Mouse (Mus musculus): ENCODE results near the gene Hbp1. TPM values are rescaled to one million over a fixed set of nuclear protein-coding genes. Genes with fewer than 3 reads are reported as not detected.

Hbp1 gene
- polyA plus RNA-seq, 1 experiment = 9.6 TPM

DNA sequence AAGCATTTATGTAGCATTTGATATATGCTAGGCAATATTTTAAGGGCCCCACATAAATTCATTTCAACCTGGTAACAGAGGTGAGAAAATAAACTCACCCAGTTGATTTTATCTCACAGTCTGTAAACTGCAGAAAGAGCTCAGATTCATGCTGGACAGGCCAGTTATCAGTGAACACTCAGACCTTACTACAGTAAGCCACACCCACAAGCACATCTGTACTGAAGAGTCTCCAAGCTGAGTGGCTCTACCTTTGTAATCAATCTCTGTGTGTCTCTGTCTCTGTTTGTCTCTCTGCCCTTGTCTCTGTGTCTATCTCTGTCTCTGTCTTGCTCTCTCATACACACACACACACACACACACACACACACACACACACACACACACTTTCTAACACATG, 39.4 kb upstream of the Hbp1 start:
- no peak overlapping the region for H3ac ChIP-seq (ENCODE audit: control insufficient read depth, insufficient read length, low read depth)
- TF ChIP-seq USF1 (IDR thresholded peaks at IDR 0.05; ENCODE audit: low read depth) (no peak), CTCF (IDR thresholded peaks at IDR 0.05; ENCODE audit: control insufficient read depth, insufficient read depth, insufficient read length) (no peak), FOSL1 (IDR thresholded peaks at IDR 0.05; ENCODE audit: insufficient read depth, low read length, poor library complexity, severe bottlenecking) (no peak), MAX (IDR thresholded peaks at IDR 0.05) (no peak), CEBPB (IDR thresholded peaks at IDR 0.05; ENCODE audit: low read depth) (no peak), MYOG (IDR thresholded peaks at IDR 0.05; ENCODE audit: control insufficient read depth, extremely low read depth, insufficient read length) (no peak), MYOD1 (IDR thresholded peaks at IDR 0.05; ENCODE audit: control insufficient read depth, insufficient read length, low read depth) (no peak)
- H3K4me3 ChIP-seq (ENCODE audit: insufficient read depth, poor library complexity, severe bottlenecking) = no peak overlapping the region
- peaks cover 6% of the 10 kb centered on the region for H3K79me3 ChIP-seq (ENCODE audit: low read depth)
- H3K36me3 ChIP-seq (ENCODE audit: control insufficient read depth, insufficient read depth) = peaks cover 32% of the 10 kb centered on the region
- no peaks in the 10 kb centered on the region for H3K27me3 ChIP-seq (ENCODE audit: control insufficient read depth, insufficient read depth, insufficient read length)
- H3K79me2 ChIP-seq (ENCODE audit: control insufficient read depth, insufficient read depth) = peaks cover 13% of the 10 kb centered on the region

DNA sequence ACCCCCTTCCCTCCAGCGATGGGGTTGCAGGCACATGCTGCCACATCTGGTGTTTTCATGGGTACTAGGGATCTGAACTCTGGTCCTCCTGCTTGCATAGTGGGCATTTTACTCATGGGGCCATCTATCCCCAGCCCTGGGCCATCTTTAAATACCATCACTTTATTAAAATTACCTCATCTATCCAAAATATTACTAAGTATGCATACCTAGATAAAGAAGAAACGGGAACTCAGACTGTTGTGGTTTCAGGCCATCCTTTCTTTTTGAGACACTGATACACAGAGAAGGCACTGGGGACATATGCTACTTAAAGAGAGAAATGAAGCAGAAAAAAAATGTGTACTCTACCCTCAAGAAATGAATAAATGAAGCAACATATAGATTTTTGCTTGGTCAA, 36.1 kb upstream of the Hbp1 start:
- no peak for TF ChIP-seq CEBPB (IDR thresholded peaks at IDR 0.05; ENCODE audit: low read depth)
- TF ChIP-seq FOSL1 (IDR thresholded peaks at IDR 0.05; ENCODE audit: insufficient read depth, low read length, poor library complexity, severe bottlenecking) = no peak
- TF ChIP-seq MYOD1 (IDR thresholded peaks at IDR 0.05; ENCODE audit: control insufficient read depth, insufficient read length, low read depth) = no peak
- no peak for TF ChIP-seq MAX (IDR thresholded peaks at IDR 0.05)
- no peak for TF ChIP-seq CTCF (IDR thresholded peaks at IDR 0.05; ENCODE audit: control insufficient read depth, insufficient read depth, insufficient read length)
- no peak for TF ChIP-seq USF1 (IDR thresholded peaks at IDR 0.05; ENCODE audit: low read depth)
- TF ChIP-seq MYOG (IDR thresholded peaks at IDR 0.05; ENCODE audit: control insufficient read depth, extremely low read depth, insufficient read length) = no peak
- no peaks in the 10 kb centered on the region for H3K27me3 ChIP-seq (ENCODE audit: control insufficient read depth, insufficient read depth, insufficient read length)
- H3K4me3 ChIP-seq (ENCODE audit: insufficient read depth, poor library complexity, severe bottlenecking) = no peak overlapping the region
- H3K36me3 ChIP-seq (ENCODE audit: control insufficient read depth, insufficient read depth) = peaks cover 35% of the 10 kb centered on the region
- no peaks in the 10 kb centered on the region for H3K79me2 ChIP-seq (ENCODE audit: control insufficient read depth, insufficient read depth)
- no peak overlapping the region for H3ac ChIP-seq (ENCODE audit: control insufficient read depth, insufficient read length, low read depth)
- peaks cover 1% of the 10 kb centered on the region for H3K79me3 ChIP-seq (ENCODE audit: low read depth)

DNA sequence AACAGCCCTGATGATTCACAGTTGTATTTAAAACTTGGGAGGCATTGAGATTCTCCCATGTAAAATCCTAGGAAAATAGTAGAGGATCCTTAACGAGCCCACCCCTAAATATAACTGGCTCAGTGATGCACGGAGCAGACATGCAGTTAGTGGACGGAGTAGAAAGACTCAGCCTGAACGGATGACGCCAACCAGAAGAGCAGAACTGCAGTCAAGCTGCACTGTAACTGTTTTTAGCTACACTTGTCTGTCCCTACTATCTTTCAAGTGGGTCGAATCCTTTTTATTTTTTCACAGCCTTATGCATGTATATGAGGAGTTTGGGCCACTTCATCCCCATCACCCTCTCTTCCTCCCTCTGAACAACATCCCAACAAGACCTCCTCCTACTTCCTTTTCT, 35.4 kb upstream of the Hbp1 start:
- H3K27me3 ChIP-seq (ENCODE audit: control insufficient read depth, insufficient read depth, insufficient read length) = no peaks in the 10 kb centered on the region
- H3K79me3 ChIP-seq (ENCODE audit: low read depth) = no peaks in the 10 kb centered on the region
- H3K4me3 ChIP-seq (ENCODE audit: insufficient read depth, poor library complexity, severe bottlenecking) = no peak overlapping the region
- H3K36me3 ChIP-seq (ENCODE audit: control insufficient read depth, insufficient read depth) = peaks cover 30% of the 10 kb centered on the region
- no peak overlapping the region for H3ac ChIP-seq (ENCODE audit: control insufficient read depth, insufficient read length, low read depth)
- TF ChIP-seq MAX (IDR thresholded peaks at IDR 0.05) (no peak), USF1 (IDR thresholded peaks at IDR 0.05; ENCODE audit: low read depth) (no peak)
- H3K79me2 ChIP-seq (ENCODE audit: control insufficient read depth, insufficient read depth) = no peaks in the 10 kb centered on the region

GRCm38 (mm10) chr12:31984664-31985063, 34.3 kb upstream of the Hbp1 start:
- H3K79me2 ChIP-seq (ENCODE audit: control insufficient read depth, insufficient read depth) = no peaks in the 10 kb centered on the region
- no peak for TF ChIP-seq MYOG (IDR thresholded peaks at IDR 0.05; ENCODE audit: control insufficient read depth, extremely low read depth, insufficient read length)
- TF ChIP-seq MAX (IDR thresholded peaks at IDR 0.05) = no peak
- TF ChIP-seq MYOD1 (IDR thresholded peaks at IDR 0.05; ENCODE audit: control insufficient read depth, insufficient read length, low read depth) = no peak
- TF ChIP-seq CTCF (IDR thresholded peaks at IDR 0.05; ENCODE audit: control insufficient read depth, insufficient read depth, insufficient read length) = no peak
- TF ChIP-seq USF1 (IDR thresholded peaks at IDR 0.05; ENCODE audit: low read depth) = no peak
- TF ChIP-seq CEBPB (IDR thresholded peaks at IDR 0.05; ENCODE audit: low read depth) = no peak
- H3K27me3 ChIP-seq (ENCODE audit: control insufficient read depth, insufficient read depth, insufficient read length) = no peaks in the 10 kb centered on the region
- no peak overlapping the region for H3K4me3 ChIP-seq (ENCODE audit: insufficient read depth, poor library complexity, severe bottlenecking)
- no peaks in the 10 kb centered on the region for H3K79me3 ChIP-seq (ENCODE audit: low read depth)
- H3ac ChIP-seq (ENCODE audit: control insufficient read depth, insufficient read length, low read depth) = no peak overlapping the region
- H3K36me3 ChIP-seq (ENCODE audit: control insufficient read depth, insufficient read depth) = peaks cover 30% of the 10 kb centered on the region

DNA sequence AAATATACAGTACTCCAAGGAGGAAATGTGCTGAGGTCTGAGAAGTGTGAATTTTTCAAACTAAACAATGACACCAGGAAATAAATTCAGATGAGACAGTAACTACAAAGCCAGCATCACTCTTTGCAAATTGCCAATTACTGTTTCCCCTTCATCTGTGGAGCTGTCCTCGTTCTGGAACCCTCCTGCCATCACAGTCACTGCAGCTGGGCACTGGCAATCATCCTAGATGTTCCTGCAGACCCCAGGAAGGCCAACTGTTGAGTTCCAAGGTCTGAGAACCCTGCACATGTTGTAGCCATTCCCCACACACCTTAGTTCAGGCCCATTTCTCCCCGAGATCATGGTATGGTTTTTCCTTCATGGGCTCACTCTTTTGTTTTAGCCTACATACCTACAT, 33.9 kb upstream of the Hbp1 start:
- no peak overlapping the region for H3K4me3 ChIP-seq (ENCODE audit: insufficient read depth, poor library complexity, severe bottlenecking)
- H3K79me2 ChIP-seq (ENCODE audit: control insufficient read depth, insufficient read depth) = no peaks in the 10 kb centered on the region
- TF ChIP-seq CTCF (IDR thresholded peaks at IDR 0.05; ENCODE audit: control insufficient read depth, insufficient read depth, insufficient read length) (no peak), CEBPB (IDR thresholded peaks at IDR 0.05; ENCODE audit: low read depth) (no peak), MYOG (IDR thresholded peaks at IDR 0.05; ENCODE audit: control insufficient read depth, extremely low read depth, insufficient read length) (no peak), MAX (IDR thresholded peaks at IDR 0.05) (no peak), FOSL1 (IDR thresholded peaks at IDR 0.05; ENCODE audit: insufficient read depth, low read length, poor library complexity, severe bottlenecking) (no peak), USF1 (IDR thresholded peaks at IDR 0.05; ENCODE audit: low read depth) (no peak), MYOD1 (IDR thresholded peaks at IDR 0.05; ENCODE audit: control insufficient read depth, insufficient read length, low read depth) (no peak)
- peaks cover 30% of the 10 kb centered on the region for H3K36me3 ChIP-seq (ENCODE audit: control insufficient read depth, insufficient read depth)
- H3K79me3 ChIP-seq (ENCODE audit: low read depth) = no peaks in the 10 kb centered on the region
- H3K27me3 ChIP-seq (ENCODE audit: control insufficient read depth, insufficient read depth, insufficient read length) = no peaks in the 10 kb centered on the region
- H3ac ChIP-seq (ENCODE audit: control insufficient read depth, insufficient read length, low read depth) = no peak overlapping the region

GRCm38 (mm10) chr12:31983769-31984168, 33.4 kb upstream of the Hbp1 start:
- Histone ChIP-seq H3K4me3 (ENCODE audit: insufficient read depth, poor library complexity, severe bottlenecking) (no peak overlapping the region), H3K79me3 (ENCODE audit: low read depth) (no peaks in the 10 kb centered on the region), H3K79me2 (ENCODE audit: control insufficient read depth, insufficient read depth) (no peaks in the 10 kb centered on the region), H3K27me3 (ENCODE audit: control insufficient read depth, insufficient read depth, insufficient read length) (no peaks in the 10 kb centered on the region), H3K36me3 (ENCODE audit: control insufficient read depth, insufficient read depth) (peaks cover 30% of the 10 kb centered on the region), H3ac (ENCODE audit: control insufficient read depth, insufficient read length, low read depth) (no peak overlapping the region)
- TF ChIP-seq CTCF (IDR thresholded peaks at IDR 0.05; ENCODE audit: control insufficient read depth, insufficient read depth, insufficient read length) = no peak
- no peak for TF ChIP-seq MAX (IDR thresholded peaks at IDR 0.05)
- no peak for TF ChIP-seq MYOG (IDR thresholded peaks at IDR 0.05; ENCODE audit: control insufficient read depth, extremely low read depth, insufficient read length)
- TF ChIP-seq MYOD1 (IDR thresholded peaks at IDR 0.05; ENCODE audit: control insufficient read depth, insufficient read length, low read depth) = no peak
- TF ChIP-seq CEBPB (IDR thresholded peaks at IDR 0.05; ENCODE audit: low read depth) = no peak
- TF ChIP-seq USF1 (IDR thresholded peaks at IDR 0.05; ENCODE audit: low read depth) = no peak
- TF ChIP-seq FOSL1 (IDR thresholded peaks at IDR 0.05; ENCODE audit: insufficient read depth, low read length, poor library complexity, severe bottlenecking) = no peak

All from C2C12 (cell line).